Mouse (Mus musculus) gastrocnemius, postnatal 36 days (tissue): Measurements from ENCODE around the gene Ppfia1. TPM values are rescaled to one million over a fixed set of nuclear protein-coding genes. Genes with fewer than 3 reads are reported as not detected.

ENCODE experiments used
- DNase-seq, 2 experiments: peaks; one replicate each; pipeline ENCODE4 v3.0.0; 2022
- intact Hi-C: fragments of 180-260 bp; cut with DNase I; formaldehyde crosslinking; loops from one replicate; pipeline ENCODE4 v1.15.1; 2025
- total RNA-seq, 2 experiments: library from RNA; stranded (reverse); gene quantifications; 2 replicates each; pipeline ENCODE4 v1.2.3; 2021

Ppfia1 gene
- total RNA-seq, 2 experiments from 2014 or later, result 23.0 to 27.5 TPM

GRCm38 (mm10) chr7:144506807-144507206 lies 46.7 kb downstream of the Ppfia1 start:
- DNase-seq, result no peak
- intact Hi-C loops, result loop anchor here (5.0 kb wide), 1 partner anchor 75 kb away; the partner anchor contains the start of gene Fadd

GRCm38 (mm10) chr7:144503959-144504358 lies 49.6 kb downstream of the Ppfia1 start:
- intact Hi-C loops, result no loop called here

DNA sequence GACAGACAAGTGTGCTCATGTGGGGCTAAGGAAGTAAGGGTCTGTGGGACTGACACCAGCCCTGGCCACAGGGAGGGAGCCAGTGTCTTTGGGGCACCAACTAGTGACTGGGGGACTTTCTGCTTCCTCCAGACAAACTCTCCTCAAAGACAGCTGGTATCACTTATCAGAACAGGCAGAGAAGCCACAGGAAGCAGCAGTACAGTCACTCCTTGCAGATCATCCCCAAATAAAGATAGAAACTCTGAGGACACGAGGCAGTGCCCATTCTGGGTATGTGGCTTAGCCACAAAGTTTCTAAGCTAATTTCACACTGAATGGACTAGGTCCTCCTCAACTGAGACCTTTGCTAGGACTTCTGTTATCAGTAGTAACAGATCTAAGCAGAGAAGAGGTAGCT lies 60.6 kb downstream of the Ppfia1 start:
- DNase-seq, result no peak
- intact Hi-C loops, result no loop called here

More at GRCm38 (mm10) chr7:144503959-144504358, 49.6 kb downstream of the Ppfia1 start:
- DNase-seq, result no peak

DNA sequence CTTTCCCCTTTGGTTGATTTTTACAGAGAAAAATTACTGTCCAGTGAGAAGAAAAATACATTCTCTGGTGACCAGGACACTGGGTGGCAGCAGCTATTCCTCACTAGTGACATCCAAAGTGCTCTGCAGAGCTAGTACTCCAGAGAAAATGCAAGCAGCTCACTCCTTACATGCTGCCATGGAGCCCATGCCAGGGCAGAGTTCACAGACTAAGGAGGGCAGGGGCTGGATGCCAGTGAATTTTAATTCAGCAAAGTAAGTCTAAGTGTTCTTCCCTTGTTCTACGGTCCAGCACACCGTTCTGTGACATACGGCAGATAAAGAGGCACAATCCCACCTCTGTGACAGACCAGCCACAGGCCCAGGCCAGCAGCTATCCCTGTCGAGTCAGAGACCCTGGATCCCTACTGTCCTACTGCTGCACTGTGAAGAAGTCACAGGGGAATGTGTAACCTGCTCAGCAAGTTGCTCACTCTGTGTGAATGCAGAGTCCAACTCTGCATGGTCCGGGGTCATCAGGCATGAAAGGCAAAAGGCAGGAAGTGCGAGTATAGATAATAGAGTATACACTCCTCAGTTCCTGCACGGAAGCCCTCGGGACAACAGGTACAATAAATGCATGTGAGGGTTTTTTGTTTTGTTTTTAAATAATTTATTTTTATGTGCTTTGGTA lies 63.2 kb downstream of the Ppfia1 start:
- no peak for DNase-seq
- intact Hi-C loops, result no loop called here

DNA sequence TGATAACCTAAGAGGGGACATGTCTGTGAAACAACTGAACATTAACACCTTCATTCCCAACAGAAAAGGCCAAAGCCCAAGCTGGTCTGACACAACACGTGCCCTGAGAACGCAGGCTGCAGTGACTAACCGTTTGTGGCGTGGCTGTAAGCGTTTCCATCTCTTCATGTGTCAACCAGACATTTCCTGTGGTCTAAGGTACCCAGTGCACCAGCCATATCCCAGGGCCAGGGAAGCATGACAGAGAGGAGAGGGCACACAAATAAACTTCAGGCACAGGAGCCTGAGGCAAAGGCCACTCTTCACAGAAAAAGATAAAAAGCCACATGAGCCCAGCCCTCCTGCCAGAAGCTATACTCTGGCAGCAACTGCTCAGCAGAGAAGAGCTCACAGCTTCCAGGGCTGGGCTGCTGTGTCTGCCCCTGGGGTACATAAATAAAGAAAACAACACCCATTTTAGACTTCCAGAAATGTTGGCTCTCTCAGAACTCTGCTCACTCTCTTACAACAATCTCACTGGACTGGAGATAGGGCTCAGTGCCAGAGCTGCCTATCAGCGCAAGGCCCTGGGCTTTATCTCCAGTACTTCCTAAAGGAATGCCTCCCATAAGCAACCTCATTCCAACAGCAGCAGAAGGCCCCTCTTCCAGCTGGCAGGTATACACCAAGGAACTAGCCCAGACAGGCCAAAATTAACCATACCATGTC lies 64.3 kb downstream of the Ppfia1 start:
- DNase-seq, result no peak
- intact Hi-C loops, result no loop called here

GRCm38 (mm10) chr7:144480314-144480713 lies 73.2 kb downstream of the Ppfia1 start:
- no peak for DNase-seq
- intact Hi-C loops, result no loop called here

- intact Hi-C loops, result no loop called here
- DNase-seq, result no peak
Measured at GRCm38 (mm10) chr7:144479569-144479968, 74.0 kb downstream of the Ppfia1 start.

DNA sequence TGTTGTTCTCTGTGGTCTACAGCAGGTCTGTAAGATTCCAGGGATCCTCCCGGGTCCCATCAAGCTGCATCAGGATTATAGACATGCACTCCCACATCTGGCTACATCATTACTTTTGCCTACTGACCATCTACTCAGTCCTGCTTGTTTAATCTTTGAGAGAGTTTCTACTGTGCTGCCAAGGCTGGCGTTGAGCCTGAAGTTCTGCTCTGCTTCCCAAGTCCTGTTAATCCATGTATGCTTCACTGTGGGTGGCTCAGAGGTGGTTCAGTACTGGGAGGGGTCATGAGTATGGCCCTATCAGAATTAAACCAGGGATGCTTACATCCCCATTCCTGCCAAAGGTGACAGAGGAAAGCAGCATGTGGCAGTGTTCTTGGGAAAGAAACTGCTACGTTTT lies 77.8 kb downstream of the Ppfia1 start:
- no peak for DNase-seq
- intact Hi-C loops, result no loop called here

DNA sequence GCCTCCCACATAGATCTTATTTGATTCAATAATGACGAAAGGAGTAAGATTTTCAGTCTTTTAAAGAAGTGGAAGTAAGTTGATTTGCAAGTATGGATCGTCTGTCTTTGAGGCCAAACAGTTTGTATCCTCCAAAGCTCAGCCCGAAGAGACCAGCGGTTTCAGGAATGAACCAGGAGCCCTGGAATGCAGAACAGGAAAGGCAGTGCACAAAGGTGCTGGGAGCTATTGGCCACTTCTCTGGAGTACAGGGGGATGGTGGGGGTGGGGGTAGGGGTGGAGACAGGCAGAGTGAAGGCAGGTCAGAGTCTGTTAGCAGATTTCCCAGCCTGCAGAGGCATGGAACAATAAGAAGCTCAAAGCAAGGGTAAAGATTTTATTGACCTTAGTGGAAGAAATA lies 80.0 kb downstream of the Ppfia1 start:
- DNase-seq, result no peak
- intact Hi-C loops, result no loop called here

GRCm38 (mm10) chr7:144471103-144471502 lies 82.4 kb downstream of the Ppfia1 start:
- DNase-seq, result no peak
- intact Hi-C loops, result no loop called here

DNA sequence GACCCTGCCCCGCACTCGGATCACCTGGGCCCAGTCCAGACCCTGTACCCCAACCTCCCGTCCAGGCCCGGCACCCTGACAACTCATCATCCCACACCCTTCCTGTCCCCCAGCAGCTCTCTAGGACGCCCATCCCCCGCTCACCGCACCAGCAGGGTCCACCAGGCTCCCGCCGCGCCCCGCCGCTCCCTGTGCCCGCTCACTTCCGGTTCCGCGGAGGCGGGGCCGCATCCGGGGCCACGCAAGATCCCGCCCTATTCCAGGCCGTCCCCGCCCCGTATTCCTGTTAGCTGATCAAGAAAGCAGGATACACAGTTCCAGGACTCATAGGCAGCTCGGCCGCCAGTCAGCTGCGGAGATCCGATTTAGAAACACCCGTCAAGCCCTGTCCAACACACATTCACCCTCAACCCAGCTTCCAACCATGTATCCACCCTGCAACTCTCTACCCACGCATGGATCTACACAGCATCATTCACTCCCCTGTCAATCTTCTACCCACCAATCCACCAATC lies 82.9 kb downstream of the Ppfia1 start, which contains the start of gene Cttn:
TSS of gene Cttn (minus strand) at position 465 of the 515 bp plus-strand sequence.
- intact Hi-C loops, result no loop called here
- DNase-seq, result peak; percentile 82 to 85

DNA sequence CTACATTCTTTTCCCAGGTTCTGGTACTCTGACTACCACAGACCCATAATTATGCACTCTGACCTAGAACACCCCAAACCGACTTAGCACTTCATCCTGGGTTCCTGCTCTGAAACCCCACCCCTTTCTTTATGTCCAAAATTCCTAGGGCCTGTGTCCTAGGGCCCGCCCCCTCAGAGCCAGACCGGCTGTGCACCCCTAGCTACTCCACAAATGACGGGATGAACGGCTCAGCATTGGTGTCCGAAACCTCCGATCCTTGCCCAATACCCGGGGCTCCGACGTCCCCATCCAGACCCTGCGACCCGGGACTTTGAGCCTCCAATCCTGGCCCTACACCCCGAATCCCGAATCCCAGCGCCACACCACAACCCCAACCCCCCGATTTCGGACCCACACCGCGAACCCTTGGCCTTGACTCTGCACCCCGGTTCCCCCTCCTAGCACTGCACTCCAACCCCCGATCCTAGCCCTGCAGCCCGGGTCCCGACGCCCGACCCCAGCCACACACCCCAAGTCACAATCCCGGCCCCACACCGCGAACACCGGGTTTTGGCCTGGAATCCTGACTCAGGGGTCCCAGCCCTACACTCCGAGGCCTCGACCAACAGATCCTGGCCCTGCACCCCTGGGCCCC lies 83.5 kb downstream of the Ppfia1 start:
- DNase-seq, result no peak
- intact Hi-C loops, result no loop called here

DNA sequence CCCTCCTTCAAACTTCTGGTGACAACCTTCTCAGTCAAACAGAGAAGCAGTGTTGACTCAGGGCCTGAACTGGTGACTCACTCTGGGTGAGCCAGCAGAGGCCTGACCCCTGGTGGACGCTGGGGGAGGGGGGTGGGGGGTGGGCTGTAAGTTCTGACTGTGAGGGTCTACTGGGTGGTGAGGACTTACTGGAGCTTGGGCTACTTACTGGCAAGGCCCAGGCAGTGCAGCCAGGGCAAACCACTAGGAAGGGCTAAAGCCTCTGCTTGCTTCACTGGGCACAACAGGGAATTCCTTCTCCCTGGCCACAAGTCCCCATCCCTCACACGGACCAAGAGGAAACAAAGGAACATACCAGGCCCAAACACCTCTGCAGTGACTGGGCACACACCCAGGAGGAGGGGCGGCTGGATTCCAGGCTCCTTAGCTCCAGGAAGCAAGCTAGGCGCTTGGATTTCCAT lies 84.3 kb downstream of the Ppfia1 start:
- intact Hi-C loops, result no loop called here
- peak in 1 of 2 experiments; percentile 18 for DNase-seq

DNA sequence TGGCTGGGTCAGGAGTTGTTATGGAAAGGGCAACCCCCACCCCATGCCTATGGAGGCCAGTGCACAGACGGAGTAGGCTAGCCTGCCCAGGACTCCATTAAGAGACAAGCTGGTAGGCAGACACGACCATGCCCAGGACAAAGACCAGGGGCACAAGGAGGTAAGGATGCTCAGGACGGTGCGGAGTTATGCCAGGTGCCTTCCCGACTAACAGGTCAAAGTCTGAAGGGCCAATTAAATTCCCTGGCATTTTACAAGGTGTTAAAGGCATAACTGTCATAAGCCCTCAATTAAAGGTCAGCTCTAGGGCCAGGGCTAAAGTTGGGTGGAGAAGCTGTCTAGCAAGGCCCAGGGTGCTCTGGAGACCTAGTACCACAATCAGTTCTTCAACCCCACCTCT lies 84.8 kb downstream of the Ppfia1 start:
- intact Hi-C loops, result no loop called here
- DNase-seq, result no peak

- DNase-seq, result no peak
- intact Hi-C loops, result no loop called here
Measured at GRCm38 (mm10) chr7:144462577-144462976, 91.0 kb downstream of the Ppfia1 start.

DNA sequence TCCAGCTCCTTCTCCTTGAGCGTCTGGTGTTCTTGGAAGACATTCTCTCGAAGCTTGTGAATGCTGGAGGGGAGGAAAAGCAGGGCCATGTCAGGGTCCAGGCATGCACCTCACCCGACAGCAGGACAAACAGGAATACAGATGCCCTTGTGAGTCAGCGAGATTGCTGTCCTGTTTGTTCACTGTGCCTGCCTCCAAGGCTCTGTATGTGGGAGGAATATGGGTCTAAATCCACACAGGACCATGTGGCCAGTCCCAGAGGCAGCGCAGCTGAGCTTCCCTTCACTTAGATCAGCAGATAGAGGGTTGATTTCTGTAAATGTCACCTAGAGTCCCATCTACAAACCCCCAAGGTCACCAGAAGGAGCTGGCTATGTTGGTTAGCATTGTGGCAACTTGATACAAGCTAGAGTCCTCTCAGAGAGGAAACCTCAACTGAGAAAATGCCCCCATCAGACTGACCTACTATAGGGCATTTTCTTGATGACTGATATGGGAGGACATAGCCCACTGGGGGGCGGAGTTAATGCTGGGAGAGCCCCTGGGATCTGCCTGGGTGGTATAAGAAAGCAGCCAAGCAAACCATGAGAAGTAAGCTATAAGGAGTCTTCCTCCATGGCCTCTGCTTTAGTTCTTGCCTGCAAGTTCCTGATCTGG lies 92.2 kb downstream of the Ppfia1 start:
- intact Hi-C loops, result no loop called here
- no peak for DNase-seq

GRCm38 (mm10) chr7:144458881-144459280 lies 94.6 kb downstream of the Ppfia1 start:
- no peak for DNase-seq
- intact Hi-C loops, result no loop called here

DNA sequence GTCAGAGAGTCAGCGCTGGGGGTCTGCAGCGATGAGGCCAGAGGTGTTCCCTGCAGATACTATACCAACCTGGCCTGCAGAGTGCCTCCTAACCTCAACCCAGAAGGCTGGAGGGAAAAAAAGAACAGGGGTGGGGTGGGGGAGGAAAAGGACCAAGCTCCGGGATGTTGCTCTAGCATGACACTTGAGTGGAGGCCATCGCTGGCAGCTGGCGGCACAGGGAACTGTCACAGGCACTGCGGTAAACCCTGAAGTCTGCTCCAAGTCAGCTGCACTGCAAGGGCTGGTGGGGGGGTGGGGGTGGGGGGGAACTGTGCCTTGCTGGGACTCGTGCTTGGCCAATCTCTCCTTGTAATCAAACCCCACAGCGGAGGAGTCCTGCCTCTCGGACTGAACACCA lies 102.9 kb downstream of the Ppfia1 start:
- intact Hi-C loops, result no loop called here
- peak in 1 of 2 experiments; percentile 17 for DNase-seq

DNA sequence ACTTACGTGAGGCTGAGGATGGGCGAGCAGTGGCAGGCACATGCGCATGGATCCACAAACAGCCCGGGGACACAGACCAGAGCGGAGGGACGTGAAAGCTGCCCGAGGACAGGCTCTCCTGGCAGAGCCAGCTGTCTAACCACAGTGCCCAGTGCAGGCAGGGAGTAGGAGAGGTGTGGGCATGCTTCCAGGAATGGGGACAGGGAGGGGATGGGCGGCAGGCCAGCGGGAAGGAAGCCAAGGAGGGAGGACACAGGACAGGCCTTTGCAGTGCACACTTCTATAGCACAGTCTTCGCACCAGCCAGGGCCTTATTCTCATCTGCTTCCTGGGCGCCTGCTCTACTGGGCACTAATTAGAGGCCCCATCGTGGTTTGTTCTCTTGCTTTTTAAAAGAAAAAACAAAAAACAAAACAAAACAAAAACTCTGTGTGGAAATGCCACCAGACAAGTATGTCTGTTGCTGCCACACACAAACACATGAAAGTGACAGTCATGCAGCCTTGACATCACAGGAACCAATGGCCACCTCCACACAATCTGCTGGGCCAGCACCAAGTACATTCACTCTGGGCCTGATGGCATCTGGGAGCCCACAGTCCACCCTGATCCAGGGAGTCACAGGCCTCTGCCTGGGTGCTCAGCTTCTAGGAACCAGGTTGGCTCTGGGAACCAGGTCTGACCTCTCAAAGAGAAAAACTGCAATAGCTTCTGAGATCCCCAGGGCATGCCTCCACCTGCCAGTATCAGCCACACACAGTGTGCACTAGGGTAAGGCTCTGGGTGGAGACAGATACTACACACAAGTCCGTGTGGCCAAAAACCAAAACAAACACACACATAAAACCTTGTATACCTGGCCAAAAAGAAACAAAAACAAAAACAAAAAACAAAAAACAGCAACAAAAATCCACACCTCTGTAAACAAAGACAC lies 103.6 kb downstream of the Ppfia1 start:
- intact Hi-C loops, result no loop called here
- DNase-seq, result peak; percentile 39 to 56

DNA sequence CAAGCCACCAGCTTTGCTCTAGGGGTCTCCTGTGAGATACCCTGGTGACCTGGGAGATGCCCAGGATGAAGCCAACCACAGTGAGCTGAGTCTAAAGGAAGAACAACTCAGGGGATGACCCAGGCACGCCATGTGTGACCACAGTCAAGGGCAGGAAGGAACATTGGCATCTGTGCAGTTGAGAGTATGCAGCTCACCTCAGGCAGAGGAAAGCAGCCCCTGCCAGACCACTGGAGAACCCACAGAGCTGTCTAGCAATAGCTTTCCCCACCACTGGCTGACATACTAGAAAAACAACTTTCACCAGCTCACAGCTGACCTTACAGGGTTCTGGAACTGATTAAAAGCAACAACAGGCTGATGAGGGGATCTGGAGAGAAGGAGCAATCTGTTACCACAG lies 105.3 kb downstream of the Ppfia1 start:
- no peak for DNase-seq
- intact Hi-C loops, result no loop called here
